Mouse (Mus musculus) testis, adult 2 months (tissue): ENCODE measurements around the gene Opalin. TPM values are rescaled to one million over a fixed set of nuclear protein-coding genes. Genes with fewer than 3 reads are reported as not detected.

Experiments used
- H3K27ac ChIP-seq: fragments of 200-500 bp; 2 replicates; pipeline ENCODE4 v1.5.1; 2012; ENCODE audit warnings: low read depth, low read length; ENCODE audit not compliant: control insufficient read depth, insufficient read depth
- H3K27me3 ChIP-seq: fragments of 200-500 bp; 2 replicates; pipeline ENCODE4 v1.6.1; 2012; ENCODE audit warnings: mild to moderate bottlenecking, low read length, moderate library complexity; ENCODE audit not compliant: control insufficient read depth, insufficient read depth
- H3K36me3 ChIP-seq: fragments of 200-500 bp; 2 replicates; pipeline ENCODE4 v1.6.1; 2012; ENCODE audit warnings: mild to moderate bottlenecking, low read length; ENCODE audit not compliant: control insufficient read depth, insufficient read depth
- H3K4me1 ChIP-seq: fragments of 200-500 bp; 2 replicates; pipeline ENCODE4 v1.6.1; 2012; ENCODE audit warnings: low read length; ENCODE audit not compliant: control insufficient read depth, insufficient read depth
- H3K4me3 ChIP-seq: fragments of 200-500 bp; 2 replicates; pipeline ENCODE4 v1.5.1; 2012; ENCODE audit warnings: low read depth, mild to moderate bottlenecking, low read length, moderate library complexity, mixed read lengths; ENCODE audit not compliant: control insufficient read depth
- CTCF ChIP-seq: fragments of 200-500 bp; IDR thresholded peaks from 2 replicates; pipeline ENCODE4 v1.5.1; 2012; ENCODE audit warnings: low read depth, mild to moderate bottlenecking, inconsistent platforms, low read length, moderate library complexity; ENCODE audit not compliant: control insufficient read depth, insufficient read depth, insufficient replicate concordance
- POLR2A ChIP-seq: fragments of 200-500 bp; IDR thresholded peaks from 2 replicates; pipeline ENCODE4 v1.6.1; 2012; ENCODE audit warnings: low read depth, mild to moderate bottlenecking, inconsistent platforms, low read length, moderate library complexity; ENCODE audit not compliant: control insufficient read depth
- polyA plus RNA-seq: library from polyadenylated mRNA; depleted of rRNA; stranded (reverse); fragments of >200 nt; gene quantifications from 2 replicates; pipeline ENCODE4 v1.2.3, GENCODE M21; 2012

Opalin gene
- polyA plus RNA-seq, 1 experiment, result not detected

DNA sequence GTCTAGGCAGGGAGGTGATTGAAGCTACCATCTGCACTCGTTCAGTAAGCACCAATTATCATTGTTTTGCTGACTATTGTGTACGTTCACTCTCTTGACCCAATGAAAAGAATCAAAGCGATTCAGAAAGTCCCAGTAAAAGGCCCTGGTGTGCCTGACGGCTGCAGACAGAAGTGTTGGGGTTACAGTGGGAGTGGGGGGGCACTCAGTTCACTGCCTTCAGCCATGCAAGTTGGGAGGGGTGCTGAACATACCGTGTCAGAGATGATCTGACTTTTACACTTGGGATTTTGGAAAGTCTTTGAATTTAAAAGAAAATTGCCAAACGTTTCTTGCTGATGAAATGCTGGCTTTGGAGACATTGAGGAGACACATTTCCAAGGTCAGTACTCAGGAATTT is 46.8 kb downstream of the Opalin start:
- no peak for TF ChIP-seq CTCF

DNA sequence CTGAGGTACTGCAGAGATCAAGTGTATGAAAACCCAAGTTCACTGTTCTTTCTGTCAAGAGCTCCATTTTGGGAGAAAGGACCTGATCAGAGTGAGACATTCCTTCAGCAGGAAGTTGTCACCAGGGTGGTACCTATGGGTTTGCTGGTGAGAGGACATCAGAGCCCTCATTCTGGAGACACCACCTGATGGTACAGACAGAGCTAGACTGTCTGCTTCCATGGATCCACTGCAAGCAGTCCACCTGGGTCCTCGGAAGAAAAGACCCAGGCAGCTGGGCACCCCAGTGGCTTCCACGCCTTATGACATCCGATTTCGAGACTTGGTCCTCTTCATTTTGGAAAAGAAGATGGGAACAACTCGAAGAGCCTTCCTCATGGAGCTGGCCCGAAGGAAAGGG is 47.7 kb downstream of the Opalin start, which contains the start of gene Dntt:
TSS of gene Dntt (plus strand) at position 57 of the 400 bp plus-strand sequence.
- TF ChIP-seq POLR2A, result no peak
- no peak for TF ChIP-seq CTCF
- no peaks in the 10 kb centered on the region for H3K36me3 ChIP-seq
- no peaks in the 10 kb centered on the region for H3K27me3 ChIP-seq
- no peak within 1 kb of the TSS for H3K4me3 ChIP-seq
- H3K27ac ChIP-seq, result no peak within 1 kb of the TSS
- no peaks in the 10 kb centered on the region for H3K4me1 ChIP-seq

More for the DNA sequence above, 46.8 kb downstream of the Opalin start:
- H3K36me3 ChIP-seq, result no peaks in the 10 kb centered on the region
- no peaks in the 10 kb centered on the region for H3K4me1 ChIP-seq
- H3K27ac ChIP-seq, result no peak overlapping the region
- H3K27me3 ChIP-seq, result no peaks in the 10 kb centered on the region
- H3K4me3 ChIP-seq, result no peak overlapping the region

- no peaks in the 10 kb centered on the region for H3K36me3 ChIP-seq
- H3K4me3 ChIP-seq, result no peak overlapping the region
- TF ChIP-seq CTCF (no peak), POLR2A (no peak)
- no peak overlapping the region for H3K27ac ChIP-seq
- no peaks in the 10 kb centered on the region for H3K4me1 ChIP-seq
- H3K27me3 ChIP-seq, result no peaks in the 10 kb centered on the region
Measured at GRCm38 (mm10) chr19:41027601-41028000, 49.3 kb downstream of the Opalin start.

GRCm38 (mm10) chr19:41027024-41027423 is 49.9 kb downstream of the Opalin start:
- Histone ChIP-seq H3K27ac (no peak overlapping the region), H3K27me3 (no peaks in the 10 kb centered on the region), H3K4me1 (no peaks in the 10 kb centered on the region), H3K4me3 (no peak overlapping the region), H3K36me3 (no peaks in the 10 kb centered on the region)
- TF ChIP-seq CTCF (no peak), POLR2A (no peak)

- TF ChIP-seq CTCF, result no peak
- no peak for TF ChIP-seq POLR2A
- H3K27me3 ChIP-seq, result no peaks in the 10 kb centered on the region
- H3K4me1 ChIP-seq, result no peaks in the 10 kb centered on the region
- H3K36me3 ChIP-seq, result no peaks in the 10 kb centered on the region
- no peak overlapping the region for H3K4me3 ChIP-seq
- H3K27ac ChIP-seq, result no peak overlapping the region
Measured at GRCm38 (mm10) chr19:41026551-41026950, 50.4 kb downstream of the Opalin start.

- Histone ChIP-seq H3K27ac (no peak overlapping the region), H3K27me3 (no peaks in the 10 kb centered on the region), H3K4me1 (no peaks in the 10 kb centered on the region), H3K36me3 (no peaks in the 10 kb centered on the region), H3K4me3 (no peak overlapping the region)
- TF ChIP-seq CTCF (no peak), POLR2A (no peak)
Measured at GRCm38 (mm10) chr19:41022244-41022643, 54.7 kb downstream of the Opalin start.

GRCm38 (mm10) chr19:41020537-41020936 is 56.4 kb downstream of the Opalin start:
- no peak for TF ChIP-seq POLR2A
- no peaks in the 10 kb centered on the region for H3K36me3 ChIP-seq
- no peak overlapping the region for H3K4me3 ChIP-seq
- H3K27me3 ChIP-seq, result no peaks in the 10 kb centered on the region
- no peak overlapping the region for H3K27ac ChIP-seq
- no peaks in the 10 kb centered on the region for H3K4me1 ChIP-seq

DNA sequence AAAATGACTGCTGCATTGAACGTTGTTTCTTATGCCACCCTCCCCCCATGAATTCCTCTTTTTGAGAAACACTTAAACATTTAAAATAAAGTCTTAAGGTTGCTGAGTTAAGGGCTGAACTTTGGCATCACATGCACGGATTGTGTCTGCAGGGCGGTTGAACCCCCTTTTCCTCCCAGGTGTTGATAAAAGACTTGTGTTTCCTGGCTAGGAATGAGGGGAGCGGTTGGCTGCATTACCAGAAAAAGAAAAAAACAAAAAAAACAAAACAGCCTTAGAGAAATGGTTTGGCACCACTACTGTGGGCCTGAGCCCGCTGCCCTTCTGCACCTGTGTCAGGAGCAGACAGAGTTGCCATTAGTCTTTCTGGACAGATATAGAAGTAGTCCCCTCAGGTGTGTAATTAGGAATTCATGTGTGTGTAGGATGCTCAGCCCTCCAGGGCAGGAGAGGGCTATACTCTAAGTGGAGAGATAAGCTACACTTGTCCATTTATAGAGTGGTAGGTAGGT is 57.7 kb downstream of the Opalin start:
- Histone ChIP-seq H3K4me1 (no peaks in the 10 kb centered on the region), H3K36me3 (no peaks in the 10 kb centered on the region), H3K27me3 (no peaks in the 10 kb centered on the region), H3K4me3 (no peak overlapping the region), H3K27ac (no peak overlapping the region)
- TF ChIP-seq POLR2A (no peak), CTCF (no peak)
